Mouse (Mus musculus) thymus, postnatal 4 days (tissue): Measurements from ENCODE around the gene Cse1l.

ENCODE experiments used
- DNase-seq: peaks from one replicate; pipeline ENCODE4 v3.0.0; 2021

The Cse1l gene

DNA sequence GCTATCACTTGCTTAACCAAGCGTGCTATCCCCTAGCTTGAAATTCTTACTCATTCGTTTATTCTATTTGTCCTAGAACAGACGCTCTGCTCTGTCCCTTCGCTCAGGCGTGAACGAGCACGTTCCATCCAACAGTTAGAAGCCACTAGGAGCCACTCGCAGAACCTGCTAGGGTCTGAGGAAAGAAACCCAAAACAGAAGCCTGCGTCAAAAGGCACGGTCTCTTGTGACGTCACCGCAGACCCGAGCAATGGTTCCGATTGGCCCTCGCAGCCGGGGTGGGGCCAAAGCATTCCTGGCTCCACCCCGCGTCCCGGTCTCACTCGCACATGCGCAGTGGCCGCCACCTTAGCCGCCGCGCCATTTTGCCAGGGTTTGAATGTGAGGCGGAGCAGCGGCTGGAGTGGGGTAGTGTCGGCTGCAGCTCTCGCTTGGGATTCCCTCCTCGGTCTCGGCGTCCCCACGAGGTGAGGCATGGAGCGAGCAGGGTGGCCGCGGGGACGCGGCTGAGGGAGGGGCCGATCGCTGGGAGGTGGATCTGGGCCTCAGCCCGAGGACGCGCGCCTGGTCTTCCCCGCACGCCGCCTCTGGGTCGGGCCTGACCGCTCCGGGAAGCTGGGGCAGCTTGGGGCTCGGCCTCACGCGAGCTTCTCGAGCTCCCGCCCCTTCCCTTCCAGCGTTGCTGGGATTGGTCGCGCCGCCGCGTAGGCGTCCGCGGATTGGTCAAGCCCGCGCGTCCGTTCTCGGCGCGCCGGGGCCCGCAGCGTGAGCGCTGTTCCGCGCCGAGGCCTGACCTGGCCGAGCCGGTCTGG, at the start of gene Cse1l:
Gene Cse1l (plus strand): TSS at position 330 of the 812 bp plus-strand sequence.
- peak; percentile 99 for DNase-seq

DNA sequence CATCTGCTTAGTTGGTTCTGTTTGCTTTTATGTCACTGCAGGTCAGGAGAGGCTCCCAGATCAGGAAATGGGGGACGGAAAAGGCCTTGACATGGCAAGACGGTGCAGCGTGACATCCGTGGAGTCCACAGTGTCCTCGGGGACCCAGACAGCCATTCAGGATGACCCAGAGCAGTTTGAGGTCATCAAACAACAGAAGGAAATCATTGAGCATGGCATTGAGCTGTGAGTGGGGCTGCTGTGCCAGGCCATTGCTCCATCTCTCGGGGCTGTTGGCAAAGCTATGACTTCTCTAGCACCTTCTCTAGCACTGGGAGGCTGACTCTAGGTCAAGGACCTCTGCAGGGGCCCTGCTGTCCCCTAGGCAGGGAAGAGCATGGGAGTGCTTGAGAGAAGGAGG, 49.5 kb upstream of the Cse1l start:
- DNase-seq: no peak

DNA sequence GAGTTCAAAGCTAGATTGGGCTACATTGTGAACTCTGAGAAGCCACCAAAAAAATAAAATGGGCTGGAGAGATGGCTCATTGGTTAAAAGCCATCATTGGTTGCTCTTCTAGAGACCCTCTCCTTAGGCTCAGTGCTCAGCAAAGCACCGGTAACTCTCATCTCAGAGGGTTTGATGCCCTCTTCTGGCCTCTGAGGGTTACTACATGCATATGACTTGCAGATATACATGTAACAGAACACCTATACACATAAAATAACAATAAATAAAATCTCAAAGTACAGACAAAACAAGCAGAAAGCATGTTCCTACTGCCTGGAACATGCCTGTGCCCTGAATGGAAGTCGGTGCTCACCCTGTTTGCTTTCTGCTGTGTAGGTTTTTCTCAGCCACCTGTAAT, 48.7 kb upstream of the Cse1l start:
- peak; percentile 35 for DNase-seq

DNA sequence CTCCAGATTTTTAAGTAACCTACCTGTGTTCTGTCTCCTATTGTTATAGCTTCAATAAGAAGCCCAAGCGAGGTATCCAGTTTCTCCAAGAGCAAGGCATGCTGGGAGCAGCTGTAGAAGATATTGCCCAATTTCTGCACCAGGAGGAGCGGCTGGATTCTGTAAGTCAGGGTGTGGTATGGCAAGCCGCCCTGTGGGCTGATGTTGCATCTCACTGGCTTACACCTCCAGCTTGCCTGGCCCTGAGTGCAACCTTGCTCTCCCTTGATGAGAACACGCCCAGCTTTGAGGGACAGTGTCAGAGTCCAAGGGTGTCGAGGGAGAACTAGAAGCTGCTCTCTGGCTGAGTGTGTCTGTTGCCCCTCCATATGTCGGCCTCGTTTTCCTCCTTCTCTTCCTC, 46.6 kb upstream of the Cse1l start:
- DNase-seq: no peak

DNA sequence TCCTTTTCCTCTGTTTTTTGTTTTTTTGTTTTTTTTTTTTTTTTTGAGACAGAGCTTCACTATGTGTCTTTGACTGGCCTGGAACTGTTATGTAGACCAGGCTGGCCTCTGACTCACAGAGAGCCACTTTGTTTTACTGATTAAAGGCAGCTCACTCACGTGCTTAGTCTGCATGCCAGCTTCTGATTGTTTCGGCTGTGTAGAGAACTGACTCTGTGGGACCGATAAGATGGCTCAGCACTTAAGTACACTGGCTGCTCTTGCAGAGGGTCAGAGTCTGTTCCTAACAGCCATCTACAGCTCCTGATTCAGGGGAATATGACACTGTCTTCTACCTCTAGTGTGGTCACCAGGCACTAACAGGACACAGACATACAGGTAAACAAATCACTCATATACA, 43.3 kb upstream of the Cse1l start:
- DNase-seq: no peak

DNA sequence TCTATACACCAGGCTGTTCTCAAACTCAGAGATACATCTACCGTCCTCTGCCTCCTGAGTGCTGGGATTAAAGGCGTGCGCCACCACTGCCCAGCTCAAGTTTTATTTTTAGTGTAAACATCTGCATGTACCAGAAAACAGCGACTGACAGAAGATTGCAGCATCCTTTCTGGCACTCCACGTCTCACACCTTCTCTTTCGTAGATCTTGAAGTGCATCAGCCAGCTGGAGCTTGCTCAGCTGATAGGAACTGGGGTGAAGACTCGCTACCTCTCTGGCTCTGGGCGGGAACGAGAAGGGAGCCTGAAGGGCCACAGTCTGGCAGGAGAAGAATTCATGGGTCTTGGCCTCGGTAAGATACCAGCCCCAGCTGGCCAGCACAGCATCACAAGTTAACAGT, 40.4 kb upstream of the Cse1l start:
- DNase-seq: no peak

DNA sequence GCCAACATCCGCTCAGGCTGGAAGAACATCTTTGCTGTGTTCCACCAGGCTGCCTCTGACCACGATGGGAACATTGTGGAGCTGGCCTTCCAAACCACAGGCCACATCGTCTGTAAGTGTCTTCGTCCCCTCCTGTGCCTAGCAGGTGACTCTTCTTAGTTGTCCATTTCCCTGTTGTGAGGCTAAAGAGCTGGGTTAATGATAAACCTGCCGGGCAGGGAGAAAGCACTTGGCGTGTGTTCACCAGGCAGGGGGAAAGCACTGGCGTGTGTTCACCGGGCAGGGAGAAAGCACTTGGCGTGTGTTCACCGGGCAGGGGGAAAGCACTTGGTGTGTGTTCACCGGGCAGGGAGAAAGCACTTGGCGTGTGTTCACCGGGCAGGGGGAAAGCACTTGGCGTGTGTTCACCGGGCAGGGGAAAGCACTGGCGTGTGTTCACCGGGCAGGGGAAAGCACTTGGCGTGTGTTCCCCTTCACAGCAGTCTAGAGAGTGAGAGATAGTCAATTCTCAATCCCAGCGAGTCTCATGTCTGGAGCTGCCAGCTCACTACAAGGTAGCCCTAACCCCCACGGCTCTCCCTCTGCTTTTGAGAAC, 35.5 kb upstream of the Cse1l start:
- no peak for DNase-seq

DNA sequence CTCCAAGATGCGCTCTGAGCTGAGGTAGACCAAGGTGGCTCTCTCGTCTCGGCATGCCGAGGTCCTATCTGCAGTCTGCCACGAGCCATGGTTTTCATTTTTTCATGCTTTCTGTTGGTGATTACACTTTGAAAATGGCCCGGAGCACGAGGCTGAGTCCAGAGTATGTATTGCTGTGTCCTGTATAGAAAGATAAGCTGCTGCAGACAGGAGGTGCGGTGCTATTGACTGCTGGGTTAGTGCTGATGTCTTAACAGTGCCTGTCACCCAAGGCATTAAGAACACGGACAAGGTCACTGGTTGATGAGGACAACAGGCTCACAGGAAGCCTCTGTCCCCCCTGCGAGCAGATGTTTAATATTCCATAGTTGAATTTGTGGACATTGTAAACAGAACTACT, 34.9 kb upstream of the Cse1l start:
- DNase-seq: no peak

DNA sequence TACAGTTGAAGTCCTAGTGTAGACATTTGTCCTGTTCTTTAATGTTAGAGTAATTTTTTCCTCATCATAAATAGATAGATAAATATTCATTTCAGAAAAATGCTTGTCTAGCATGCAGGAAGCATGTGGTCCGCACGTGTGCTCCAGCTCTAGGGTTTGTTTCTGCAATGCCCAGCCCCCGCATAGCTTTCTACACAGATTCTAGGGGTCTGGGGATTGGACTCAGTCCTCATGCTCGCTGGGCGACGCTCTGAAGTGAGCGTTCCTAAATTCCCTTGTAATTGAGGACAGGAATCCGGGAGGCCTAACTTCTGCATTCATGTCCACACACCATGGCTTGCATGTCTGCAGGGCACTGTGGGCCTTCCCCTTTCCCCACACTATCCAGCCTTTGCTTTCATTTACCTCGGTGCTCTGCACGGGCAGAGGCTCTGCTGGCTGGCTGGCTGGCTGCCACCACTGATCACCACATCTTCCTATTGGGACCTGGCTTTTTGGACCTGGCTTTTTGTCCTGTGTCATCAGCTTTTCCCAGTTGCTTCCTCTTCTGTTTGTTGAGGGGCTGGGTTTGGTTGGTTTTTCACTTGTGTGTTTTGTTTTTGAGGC, 31.1 kb upstream of the Cse1l start:
- DNase-seq: no peak

DNA sequence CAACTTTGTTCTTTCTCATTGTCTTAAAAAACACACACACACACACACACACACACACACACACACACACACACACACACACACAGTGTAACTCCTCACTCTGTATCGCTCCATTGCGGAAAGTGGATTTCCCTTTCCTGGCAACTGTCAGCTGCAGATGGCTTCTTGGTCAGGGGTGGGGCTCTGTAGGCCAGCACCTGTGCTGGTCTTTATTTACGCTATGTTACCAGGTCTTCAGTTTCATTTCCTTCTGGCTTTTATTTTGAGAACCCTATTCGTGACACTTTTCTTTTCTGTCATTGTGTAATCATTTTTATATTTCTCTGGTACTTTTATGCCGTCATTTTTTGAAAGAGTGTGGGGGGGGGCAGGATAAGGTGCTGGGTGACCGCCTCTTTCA, 30.3 kb upstream of the Cse1l start:
- DNase-seq: no peak

DNA sequence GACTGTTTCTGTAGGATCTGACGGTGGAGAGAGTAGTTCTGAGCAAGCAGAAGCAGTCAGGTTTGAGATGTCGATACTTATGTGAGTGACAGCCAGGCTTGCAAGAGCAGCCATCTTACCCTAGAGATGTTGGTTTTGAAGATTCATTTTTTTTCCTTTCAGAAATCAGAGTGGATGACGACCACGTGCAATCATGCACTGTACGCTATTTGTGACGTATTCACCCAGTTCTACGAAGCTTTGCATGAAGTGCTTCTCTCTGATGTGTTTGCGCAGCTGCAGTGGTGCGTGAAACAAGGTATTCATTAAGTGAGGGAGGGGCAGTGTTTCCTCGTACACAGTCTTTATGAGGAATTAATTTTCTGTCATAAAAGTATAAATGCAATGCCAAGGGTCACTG, 29.5 kb upstream of the Cse1l start:
- DNase-seq: no peak

DNA sequence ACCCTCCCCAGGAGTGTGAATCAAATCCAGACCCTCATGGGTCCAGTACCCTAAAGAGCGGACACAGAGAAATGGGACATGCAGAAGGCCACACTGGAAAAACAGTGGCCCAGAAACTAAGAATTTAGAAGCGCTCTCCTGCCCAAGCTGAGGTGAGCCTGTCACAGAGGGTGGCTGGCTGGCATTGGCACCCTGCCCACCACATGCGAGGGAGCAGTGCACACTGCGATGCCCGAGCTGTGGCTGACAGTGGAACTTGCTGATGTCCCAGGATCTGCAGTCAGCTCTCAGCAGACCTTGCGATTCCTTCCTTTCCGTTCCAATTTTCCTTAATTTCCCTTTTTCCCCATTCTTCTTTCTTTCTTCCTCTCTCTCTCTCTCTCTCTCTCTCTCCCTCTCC, 20.8 kb upstream of the Cse1l start:
- no peak for DNase-seq

DNA sequence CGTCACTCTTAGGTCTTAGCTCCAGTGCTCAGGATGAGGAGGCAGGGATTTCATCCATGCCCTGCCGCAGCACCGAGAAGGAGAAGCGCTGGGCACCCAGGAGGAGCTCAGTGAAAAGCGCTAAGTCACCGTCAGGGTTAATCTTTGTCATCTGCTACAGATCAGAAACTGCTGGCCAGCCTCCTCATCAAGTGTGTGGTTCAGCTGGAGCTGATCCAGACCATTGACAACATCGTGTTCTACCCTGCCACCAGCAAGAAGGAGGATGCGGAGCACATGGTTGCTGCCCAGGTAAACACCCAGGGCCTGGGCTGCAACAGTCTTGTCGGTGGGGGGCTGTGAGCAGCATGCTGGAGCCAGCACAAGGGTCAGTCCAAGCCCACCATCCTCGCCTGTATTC, 20.2 kb upstream of the Cse1l start:
- DNase-seq: no peak

DNA sequence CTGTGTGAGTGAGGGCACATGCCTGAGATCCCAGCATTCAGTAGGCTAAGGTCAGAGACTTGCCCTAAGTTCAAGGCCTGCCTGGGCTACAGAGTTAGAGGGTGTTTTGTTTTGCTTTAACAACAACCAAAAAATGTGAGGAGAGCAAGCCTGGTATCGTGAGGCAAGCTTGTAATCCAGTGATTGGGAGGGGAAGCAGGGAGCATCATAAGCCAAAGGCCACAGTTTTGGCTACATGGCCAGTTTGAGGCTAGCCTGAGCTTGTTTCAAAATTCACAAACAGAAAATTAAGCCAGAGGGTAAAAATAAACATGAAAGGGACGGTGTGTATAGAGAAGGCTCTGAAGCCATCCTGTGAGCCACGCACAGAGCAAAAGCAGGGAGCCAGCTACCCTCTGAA, 19.6 kb upstream of the Cse1l start:
- DNase-seq: no peak

DNA sequence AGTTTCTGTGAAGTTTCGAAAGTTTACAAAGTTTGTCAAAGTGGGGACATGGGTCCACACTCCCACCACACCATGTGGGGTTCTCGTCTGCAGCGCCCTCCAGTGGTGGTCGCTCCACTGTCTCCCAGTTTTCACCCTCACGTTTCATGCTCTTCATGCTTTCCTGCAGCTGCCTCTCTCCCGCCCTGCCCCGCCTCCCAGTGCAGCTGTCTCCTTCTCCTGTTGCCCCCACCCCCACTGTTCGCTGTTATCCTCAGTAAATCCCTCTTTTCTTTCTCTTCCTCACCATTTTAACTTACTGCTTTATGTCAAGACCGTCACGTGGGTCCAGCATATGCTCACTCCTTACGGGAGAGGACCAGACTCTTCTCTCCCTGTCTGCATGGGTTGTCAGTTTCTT, 18.0 kb upstream of the Cse1l start:
- peak; percentile 57 for DNase-seq

DNA sequence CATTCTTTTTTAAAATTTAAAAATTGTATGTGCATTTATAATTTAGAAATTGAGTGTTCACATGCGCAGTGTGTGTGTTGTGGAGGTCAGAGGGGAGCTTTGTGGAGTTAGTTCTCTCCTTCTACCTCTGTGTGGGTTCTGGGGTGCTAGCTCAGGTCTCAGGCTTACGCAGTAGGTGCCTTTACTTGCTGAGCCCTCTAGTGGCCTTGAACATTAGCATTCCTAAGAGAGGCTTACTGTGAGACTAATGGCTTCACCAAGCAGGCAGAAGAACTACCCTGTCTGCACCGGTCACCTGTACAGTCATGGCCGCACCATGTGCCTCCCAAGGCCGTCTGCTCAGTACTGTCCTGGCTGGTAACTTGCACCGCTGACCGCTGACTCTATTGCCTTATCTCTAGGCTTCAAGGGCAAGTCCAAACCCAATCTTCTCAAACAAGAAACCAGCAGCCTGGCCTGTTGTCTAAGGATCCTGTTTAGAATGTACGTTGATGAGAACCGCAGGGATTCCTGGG, 14.4 kb upstream of the Cse1l start:
- DNase-seq: no peak

DNA sequence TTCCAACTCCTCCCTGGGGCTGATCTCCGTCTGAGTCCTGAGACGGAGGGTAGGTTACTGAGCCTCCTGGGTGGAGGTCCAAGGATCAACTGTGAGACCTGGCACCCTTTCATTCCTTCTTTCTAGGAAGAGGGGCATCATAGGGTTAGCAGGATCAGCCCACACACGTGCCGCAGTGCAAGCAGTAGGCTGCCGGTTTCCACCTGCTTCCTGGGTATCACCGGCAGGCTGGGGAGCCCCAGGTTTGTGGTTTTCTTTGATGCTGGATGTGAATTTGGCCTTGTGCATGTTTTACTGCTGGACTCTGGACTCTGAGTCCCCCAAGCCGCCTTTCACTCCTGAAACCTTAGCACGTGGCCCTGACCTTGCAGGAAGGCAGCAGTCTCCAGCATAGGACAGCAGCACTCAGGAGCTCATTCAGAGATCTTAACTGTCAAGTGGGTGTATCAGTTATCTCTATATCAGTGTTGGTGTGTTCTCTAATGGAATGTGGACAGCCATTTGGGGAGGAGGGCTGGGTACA, 13.6 kb upstream of the Cse1l start:
- no peak for DNase-seq

DNA sequence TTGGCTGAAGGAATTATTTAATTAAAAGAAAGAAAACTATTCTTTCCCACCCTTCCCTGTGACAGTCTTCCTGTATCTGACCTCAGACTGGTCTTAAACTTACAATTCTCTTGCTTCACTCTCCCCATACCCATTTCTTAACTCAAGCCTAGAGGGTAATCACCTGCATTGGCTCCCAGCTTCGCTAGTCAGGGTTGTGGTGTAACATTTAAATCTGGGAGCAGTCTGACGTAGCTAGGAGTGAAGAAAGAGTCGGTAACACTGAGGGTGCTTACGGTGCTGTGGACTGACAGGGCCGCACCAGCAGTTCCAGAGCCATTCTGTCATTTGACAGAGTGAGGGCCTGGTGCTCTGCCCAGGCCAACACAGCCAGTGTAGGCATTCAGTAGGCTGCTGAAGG, 12.8 kb upstream of the Cse1l start:
- DNase-seq: no peak

DNA sequence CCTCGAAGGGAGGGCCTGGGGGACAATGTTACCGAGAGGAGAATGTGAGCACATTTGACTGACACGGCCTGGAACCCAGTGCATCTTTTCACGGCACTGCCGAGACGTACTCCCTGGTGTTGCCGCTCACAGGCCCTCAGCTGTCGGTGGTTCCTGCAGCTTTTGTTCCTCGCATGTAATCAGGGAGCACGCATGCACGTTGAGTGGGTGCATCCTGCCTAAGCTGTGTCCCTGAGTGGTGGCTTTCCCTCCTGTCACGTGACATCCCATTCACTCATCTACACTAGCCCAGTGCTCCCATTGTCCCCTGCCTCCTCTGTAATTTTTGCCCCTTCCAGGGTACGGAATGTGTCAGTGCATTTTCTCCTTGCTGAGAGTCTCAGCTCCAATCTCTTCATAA, 9.5 kb upstream of the Cse1l start:
- no peak for DNase-seq

DNA sequence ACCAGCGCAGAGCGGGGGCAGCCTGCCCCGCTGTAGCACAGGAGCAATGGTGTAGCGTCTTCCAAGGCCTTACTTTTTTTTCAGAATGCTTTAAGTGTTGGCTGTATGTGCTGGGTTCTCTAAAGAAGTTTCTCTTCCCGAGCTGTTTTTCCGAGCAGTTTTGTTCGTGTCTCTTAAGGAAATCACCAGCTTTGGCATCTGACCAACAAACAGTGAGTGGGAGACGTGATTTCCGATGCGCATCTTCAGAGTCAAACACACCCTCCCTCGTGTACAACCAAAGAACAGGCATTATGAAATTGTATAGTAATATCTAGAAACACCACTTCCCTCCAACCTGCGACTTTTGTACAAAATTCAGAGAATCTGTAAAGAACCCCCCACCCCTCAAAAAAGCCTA, 8.9 kb upstream of the Cse1l start:
- no peak for DNase-seq

DNA sequence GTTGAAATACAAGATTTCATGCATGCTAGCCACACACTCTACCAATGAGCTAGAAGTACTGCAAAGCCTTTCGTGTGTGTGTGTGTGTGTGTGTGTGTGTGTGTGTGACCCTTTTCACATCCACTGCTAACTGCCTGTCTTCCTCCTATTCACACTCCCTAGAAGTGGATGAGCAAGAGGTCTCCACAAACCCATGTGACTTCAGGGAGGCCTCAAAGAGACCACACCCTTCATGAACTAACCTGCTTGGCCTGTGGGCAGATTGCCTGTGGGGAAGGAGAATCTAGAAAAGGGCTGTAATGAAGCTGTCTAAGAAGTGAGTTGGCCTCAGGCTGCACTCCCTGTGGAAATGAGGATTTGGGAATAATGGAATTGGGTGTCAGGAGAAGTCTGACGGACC, 6.7 kb upstream of the Cse1l start:
- no peak for DNase-seq

DNA sequence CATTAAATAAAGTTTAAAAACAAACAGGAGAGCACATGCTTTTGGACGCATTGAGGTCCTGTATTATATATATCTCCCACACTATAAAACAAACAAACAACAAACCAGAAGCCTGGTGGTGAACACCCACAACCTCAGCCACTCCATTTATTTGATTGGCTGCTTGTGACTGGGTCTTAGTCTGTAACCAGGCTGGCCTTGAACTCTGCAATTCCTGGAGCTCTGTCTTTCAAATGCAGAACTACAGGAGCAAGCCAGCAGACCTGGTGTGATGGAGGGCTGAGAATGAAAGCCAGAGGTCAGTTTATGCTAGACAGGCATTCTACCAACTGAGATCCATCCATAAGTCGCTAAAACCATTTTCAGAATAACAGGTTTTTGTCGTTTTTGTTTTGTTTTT, 6.1 kb upstream of the Cse1l start:
- no peak for DNase-seq

DNA sequence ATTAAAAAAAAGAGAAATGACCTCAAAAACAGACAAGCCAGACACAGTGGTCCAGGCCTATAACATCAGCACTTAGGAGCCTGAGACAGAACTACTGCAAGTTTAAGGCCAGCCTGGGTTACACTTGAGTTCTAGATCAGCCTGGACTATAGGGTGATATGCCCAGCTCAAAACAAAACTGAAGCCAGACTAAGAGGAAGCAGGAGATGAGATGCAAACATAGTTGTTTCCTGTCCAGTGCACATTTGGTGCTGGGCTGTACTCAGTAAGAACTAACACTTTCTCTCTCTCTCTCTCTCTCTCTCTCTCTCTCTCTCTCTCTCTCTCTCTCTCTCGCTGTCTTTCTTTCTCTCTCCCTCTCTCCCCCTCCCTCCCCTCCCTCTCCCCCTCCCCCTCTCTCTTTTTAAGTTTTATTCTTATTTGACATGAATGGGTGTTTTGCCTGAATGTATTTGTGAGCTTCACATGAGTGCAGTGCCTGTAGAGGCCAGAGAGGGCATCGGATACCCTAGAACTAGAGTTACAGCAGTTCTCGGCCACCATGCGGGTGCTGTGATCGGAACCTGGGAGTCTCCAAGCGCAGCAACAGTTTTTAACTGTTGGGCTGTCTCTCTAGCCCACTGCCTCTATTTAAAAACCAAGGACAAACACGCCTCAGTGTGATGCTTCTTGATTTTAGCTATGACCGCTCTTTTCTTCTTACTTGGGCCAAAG, 4.9 kb upstream of the Cse1l start:
- no peak for DNase-seq
